Mouse (Mus musculus) intestine, embryonic 16.5 days (tissue): ENCODE data around the gene Dapk2. TPM values are rescaled to one million over a fixed set of nuclear protein-coding genes. Genes with fewer than 3 reads are reported as not detected.

ENCODE experiments used
- ATAC-seq: fragments of 200-750 bp; cut with Nextera tagmentation; 2 replicates; pipeline ENCODE4 v1.8.0; 2017; ENCODE audit warnings: moderate TSS enrichment, moderate library complexity
- H3K27ac ChIP-seq: fragments of 300-500 bp; sonication (generic); 2 replicates; pipeline ENCODE4 v1.5.1; 2014; ENCODE audit warnings: mild to moderate bottlenecking, low read length
- H3K27me3 ChIP-seq: fragments of 300-500 bp; sonication (generic); replicated peaks from 2 replicates; pipeline ENCODE4 v1.6.1; 2014; ENCODE audit warnings: low read length, control low read depth, mixed read lengths; ENCODE audit not compliant: control insufficient read depth, insufficient read depth
- H3K36me3 ChIP-seq: fragments of 300-500 bp; sonication (generic); 2 replicates; pipeline ENCODE4 v1.6.1; 2014; ENCODE audit warnings: low read length, control low read depth; ENCODE audit not compliant: control insufficient read depth, insufficient read depth
- H3K4me1 ChIP-seq: fragments of 300-500 bp; sonication (generic); 2 replicates; pipeline ENCODE4 v1.6.1; 2014; ENCODE audit warnings: low read length, control low read depth, mixed read lengths; ENCODE audit not compliant: control insufficient read depth, insufficient read depth
- H3K4me2 ChIP-seq: fragments of 300-500 bp; sonication (generic); 2 replicates; pipeline ENCODE4 v1.6.1; 2014; ENCODE audit warnings: low read depth, low read length, control low read depth
- H3K4me3 ChIP-seq: fragments of 300-500 bp; sonication (generic); 2 replicates; pipeline ENCODE4 v1.5.1; 2014; ENCODE audit warnings: mild to moderate bottlenecking, low read length
- H3K9ac ChIP-seq: fragments of 300-500 bp; sonication (generic); 2 replicates; pipeline ENCODE4 v1.6.1; 2014; ENCODE audit warnings: low read depth, low read length
- H3K9me3 ChIP-seq: fragments of 300-500 bp; sonication (generic); 2 replicates; pipeline ENCODE4 v1.6.1; 2016; ENCODE audit warnings: low read length, control low read depth; ENCODE audit not compliant: control insufficient read depth
- WGBS: fragments of 180-500 bp; shearing (Covaris S2); extraction: QIAGEN DNeasy Blood & Tissue Kit; methylation state at CpG from one replicate; pipeline ENCODE4 v1.1.7; 2014; 5-methylcytosine and 5-hydroxymethylcytosine counted together
- polyA plus RNA-seq: library from polyadenylated mRNA; unstranded; fragments of >200 nt; fragmentation: Nextera tagmentation; extraction: Ambion mirVana; gene quantifications from 2 replicates; pipeline ENCODE4 v1.2.1, GENCODE M21; 2015

Dapk2 gene
- polyA plus RNA-seq, 1 experiment from 2014 or later, result 8.0 TPM

DNA sequence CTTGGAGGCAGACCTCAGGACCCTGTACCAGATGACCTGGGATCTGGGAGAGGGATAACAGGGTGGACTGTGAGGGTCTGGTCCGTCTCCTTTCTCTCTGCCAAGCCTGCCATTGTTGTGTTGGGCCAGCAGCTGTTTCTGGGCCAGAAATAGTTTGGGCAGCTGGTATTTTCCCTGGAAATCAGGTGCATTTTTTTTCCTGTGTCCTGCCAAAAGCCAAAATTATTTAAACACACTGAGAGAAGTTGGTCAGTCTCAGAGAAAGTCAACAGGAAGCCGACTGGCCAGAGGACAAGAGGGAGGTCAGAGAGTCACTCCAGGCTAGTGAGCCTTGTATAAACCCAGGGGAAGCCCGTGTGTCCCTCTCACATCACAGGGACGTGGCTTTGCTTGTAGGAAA, 87.7 kb downstream of the Dapk2 start:
- no peak for ATAC-seq
- H3K9ac ChIP-seq, result no peak overlapping the region
- no peak overlapping the region for H3K4me2 ChIP-seq
- H3K36me3 ChIP-seq, result no peaks in the 10 kb centered on the region
- no peaks in the 10 kb centered on the region for H3K9me3 ChIP-seq
- no peak overlapping the region for H3K27ac ChIP-seq
- no peaks in the 10 kb centered on the region for H3K27me3 ChIP-seq
- no peak overlapping the region for H3K4me3 ChIP-seq
- 48% methylated on average over 4 of the region's 4 CpGs for WGBS
- H3K4me1 ChIP-seq, result peaks cover 2% of the 10 kb centered on the region; the same call in 1 of the 2 replicates

DNA sequence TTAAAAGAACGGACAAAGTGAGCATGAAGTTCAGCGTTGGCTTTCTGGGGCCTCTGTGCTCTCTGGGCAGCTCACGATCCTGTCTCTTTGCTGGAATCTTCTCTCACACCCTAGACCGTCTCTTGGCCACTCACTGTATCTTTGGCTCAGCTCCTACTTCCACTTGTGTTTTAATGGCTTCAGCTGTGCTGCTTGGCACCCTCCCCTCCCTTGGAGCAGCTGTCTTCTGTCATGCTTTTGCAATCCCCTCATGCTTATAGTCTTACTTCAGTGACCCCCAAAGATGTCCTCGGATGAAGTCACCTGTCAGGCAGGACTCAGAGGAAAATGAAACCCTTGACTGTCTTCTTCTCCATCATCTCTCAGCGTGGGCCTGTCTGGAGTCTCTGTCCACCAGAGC, 91.3 kb downstream of the Dapk2 start:
- peak; percentile 44; the same call in 1 of the 2 replicates for ATAC-seq
- WGBS, result 69% methylated on average over 6 of the region's 6 CpGs

DNA sequence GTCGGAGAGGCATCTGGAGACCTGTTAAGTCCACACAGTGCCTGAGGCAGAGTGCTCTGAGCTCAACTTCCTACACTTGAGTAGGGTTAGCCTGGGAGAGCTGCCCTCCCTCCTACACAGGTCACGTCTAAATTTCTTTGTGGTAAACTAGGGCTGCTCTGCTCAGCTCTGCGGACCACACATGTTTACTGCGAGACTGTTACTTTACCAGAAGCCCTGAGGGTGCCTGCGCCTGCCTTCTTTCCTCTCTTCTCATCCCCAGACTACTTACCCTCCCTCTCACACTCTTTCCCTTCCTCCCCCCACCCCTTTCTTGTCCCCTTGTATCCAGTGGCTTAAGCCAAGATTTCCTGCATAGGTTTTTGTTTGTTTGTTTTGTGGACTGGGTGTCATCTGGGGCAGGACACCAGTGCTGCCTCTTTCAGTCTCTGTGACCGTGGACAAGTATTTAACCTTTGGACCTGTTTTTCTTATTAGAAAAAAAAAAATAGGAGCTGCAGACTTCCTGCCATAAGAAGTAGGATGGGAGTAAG, 93.2 kb downstream of the Dapk2 start:
- no peaks in the 10 kb centered on the region for H3K27me3 ChIP-seq
- no peak overlapping the region for H3K9ac ChIP-seq
- H3K4me2 ChIP-seq, result no peak overlapping the region
- ATAC-seq, result peak; percentile 74
- H3K36me3 ChIP-seq, result no peaks in the 10 kb centered on the region
- 27% methylated on average over 6 of the region's 6 CpGs for WGBS
- H3K4me3 ChIP-seq, result no peak overlapping the region
- peak overlapping the region; percentile 43; the same call in 1 of the 2 replicates for H3K27ac ChIP-seq
- H3K4me1 ChIP-seq, result peaks cover 11% of the 10 kb centered on the region
- no peaks in the 10 kb centered on the region for H3K9me3 ChIP-seq

More for the DNA sequence above, 91.3 kb downstream of the Dapk2 start:
- Histone ChIP-seq H3K27me3 (no peaks in the 10 kb centered on the region), H3K9ac (no peak overlapping the region), H3K9me3 (no peaks in the 10 kb centered on the region), H3K4me2 (no peak overlapping the region), H3K27ac (no peak overlapping the region), H3K4me3 (no peak overlapping the region), H3K4me1 (peaks cover 11% of the 10 kb centered on the region), H3K36me3 (no peaks in the 10 kb centered on the region)

DNA sequence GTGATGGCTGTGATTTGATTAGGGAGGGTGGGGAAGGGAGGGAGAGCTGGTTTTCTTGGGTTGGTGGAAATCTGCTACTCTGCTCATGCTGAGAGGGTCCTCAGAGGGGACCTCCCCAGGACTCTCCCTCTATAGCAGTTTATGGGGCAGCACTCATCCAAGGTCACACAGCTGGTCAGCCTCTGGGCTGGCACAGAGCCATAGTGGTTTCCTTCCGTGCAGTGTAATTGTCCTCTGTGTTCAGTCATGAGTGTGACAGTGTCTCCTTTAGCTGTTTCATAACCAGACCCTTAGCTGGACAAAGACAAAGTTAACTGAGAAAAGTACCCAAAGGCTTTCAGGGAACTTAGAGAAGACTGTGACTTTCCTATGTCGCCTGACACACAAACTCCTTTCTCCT, 103.7 kb downstream of the Dapk2 start:
- Histone ChIP-seq H3K9me3 (no peaks in the 10 kb centered on the region), H3K4me3 (no peak overlapping the region), H3K9ac (no peak overlapping the region), H3K27me3 (no peaks in the 10 kb centered on the region), H3K4me2 (no peak overlapping the region), H3K36me3 (no peaks in the 10 kb centered on the region), H3K4me1 (peaks cover 10% of the 10 kb centered on the region; the same call in 1 of the 2 replicates), H3K27ac (no peak overlapping the region)
- no peak for ATAC-seq
- 67% methylated on average over 2 of the region's 2 CpGs for WGBS

DNA sequence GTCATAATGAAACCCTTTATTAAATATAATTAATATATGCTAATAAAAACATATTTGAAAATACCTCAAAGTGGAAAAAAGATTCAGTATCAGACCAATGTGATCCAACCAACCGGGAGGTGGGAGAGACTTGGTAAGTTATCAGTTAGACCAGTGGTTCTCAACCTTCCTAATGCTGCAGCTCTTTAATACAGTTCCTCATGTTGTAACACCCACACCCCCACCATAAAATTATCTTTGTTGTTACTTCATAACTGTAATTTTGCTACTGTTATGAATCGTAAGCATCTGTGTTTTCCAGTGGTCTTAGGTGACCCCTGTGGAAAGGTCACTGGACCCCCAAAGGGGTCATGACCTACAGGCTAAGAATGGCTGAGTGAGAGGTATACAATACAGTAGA, 105.7 kb downstream of the Dapk2 start:
- Histone ChIP-seq H3K4me3 (no peak overlapping the region), H3K36me3 (no peaks in the 10 kb centered on the region), H3K27ac (no peak overlapping the region), H3K4me2 (no peak overlapping the region), H3K9me3 (no peaks in the 10 kb centered on the region), H3K27me3 (no peaks in the 10 kb centered on the region), H3K4me1 (peaks cover 10% of the 10 kb centered on the region; the same call in 1 of the 2 replicates), H3K9ac (no peak overlapping the region)
- no peak for ATAC-seq
- 89% methylated on average over 2 of the region's 2 CpGs for WGBS

DNA sequence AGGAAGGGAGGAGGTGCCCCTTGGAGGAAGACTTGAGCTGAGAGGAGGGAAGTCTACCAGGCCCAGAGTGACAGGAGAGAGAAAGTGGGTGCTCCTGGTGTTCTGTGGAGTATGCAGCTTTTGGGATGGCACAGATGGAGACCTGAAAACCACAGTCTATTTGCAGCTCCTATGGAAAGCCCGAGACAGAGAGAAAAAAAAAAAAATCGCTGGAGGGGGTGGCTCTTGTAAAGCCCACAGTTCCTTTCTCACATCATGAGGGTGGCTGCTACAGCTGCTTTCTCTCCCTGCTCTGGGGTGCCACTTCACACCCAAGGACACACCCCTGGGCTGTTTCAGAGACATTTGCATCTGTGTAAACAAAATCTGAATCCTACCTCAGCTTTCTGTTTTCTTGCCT, 107.6 kb downstream of the Dapk2 start:
- H3K9ac ChIP-seq, result no peak overlapping the region
- H3K9me3 ChIP-seq, result no peaks in the 10 kb centered on the region
- H3K27ac ChIP-seq, result peak overlapping the region; percentile 71
- H3K27me3 ChIP-seq, result no peaks in the 10 kb centered on the region
- H3K4me3 ChIP-seq, result no peak overlapping the region
- H3K4me2 ChIP-seq, result no peak overlapping the region
- no peaks in the 10 kb centered on the region for H3K36me3 ChIP-seq
- WGBS, result 39% methylated on average over 2 of the region's 2 CpGs
- no peak for ATAC-seq
- H3K4me1 ChIP-seq, result peaks cover 10% of the 10 kb centered on the region; the same call in 1 of the 2 replicates

DNA sequence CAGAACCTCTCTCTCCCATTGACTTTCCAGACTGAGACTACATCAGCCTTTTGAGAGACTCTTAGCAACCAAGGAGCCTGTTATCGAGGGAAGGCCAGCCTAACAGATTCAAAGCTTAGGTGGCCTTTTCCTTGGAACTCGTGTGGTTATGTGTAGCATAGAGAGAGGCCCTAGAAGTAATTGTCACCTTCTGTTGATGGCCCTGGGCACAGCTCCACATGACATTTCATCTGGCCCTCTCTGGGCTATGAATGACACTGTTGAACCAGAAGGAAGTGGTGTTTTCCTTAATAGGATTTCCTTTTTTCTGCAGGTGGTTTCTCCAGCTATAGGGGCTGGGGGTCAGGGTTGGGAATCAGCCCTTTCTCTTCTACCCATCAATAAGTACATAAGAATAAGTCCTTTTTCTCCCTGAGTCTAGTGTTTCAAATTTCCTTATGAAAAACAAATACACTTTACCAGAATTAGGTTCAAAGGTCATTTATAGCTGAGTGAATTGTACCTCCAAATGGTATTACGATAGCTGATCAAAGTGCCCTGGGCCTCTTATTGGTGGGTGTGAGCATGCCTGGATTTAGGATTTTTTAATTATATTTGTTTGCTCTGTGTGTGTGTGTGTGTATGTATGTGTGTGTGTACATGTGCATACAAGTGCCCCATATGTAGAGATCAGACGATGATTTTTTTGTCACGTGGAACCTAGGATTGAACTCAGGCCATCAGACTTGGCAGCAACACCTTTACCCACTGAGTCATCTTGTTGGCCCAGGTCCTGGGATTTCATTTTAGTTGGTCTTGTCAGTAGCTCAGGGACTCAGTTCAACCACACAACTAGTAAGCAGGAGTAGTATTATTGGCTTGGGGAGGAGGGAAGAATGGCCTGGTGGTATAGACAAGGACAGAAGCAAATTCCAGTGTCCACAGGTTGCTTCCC, 108.5 kb downstream of the Dapk2 start:
- Histone ChIP-seq H3K9me3 (no peaks in the 10 kb centered on the region), H3K9ac (no peak overlapping the region), H3K27me3 (no peaks in the 10 kb centered on the region), H3K4me2 (no peak overlapping the region), H3K36me3 (no peaks in the 10 kb centered on the region), H3K27ac (peak overlapping the region; percentile 71), H3K4me3 (no peak overlapping the region), H3K4me1 (peaks cover 12% of the 10 kb centered on the region; the same call in 1 of the 2 replicates)
- WGBS, result 48% methylated on average over 5 of the region's 5 CpGs
- peak; percentile 84 for ATAC-seq

DNA sequence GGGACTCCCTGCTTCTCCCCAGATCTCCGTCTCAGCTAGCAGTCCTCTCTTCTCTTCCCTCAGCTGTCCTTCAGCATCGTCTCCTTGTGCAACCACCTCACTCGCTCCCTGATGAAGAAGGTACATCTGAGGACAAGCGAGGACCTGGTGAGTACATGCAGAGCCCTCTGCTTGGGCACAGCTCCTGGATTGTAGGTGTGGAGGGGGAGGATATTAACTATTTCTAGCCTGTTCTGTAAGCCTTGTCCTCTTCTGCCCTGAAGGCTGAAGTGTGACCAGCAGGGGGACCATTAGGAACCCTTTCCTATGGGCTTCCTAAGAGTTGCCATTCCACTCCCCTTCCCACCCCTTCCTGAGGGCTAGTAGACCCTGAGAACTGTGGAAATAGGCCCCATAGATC, 110.8 kb downstream of the Dapk2 start:
- H3K4me3 ChIP-seq, result no peak overlapping the region
- no peak overlapping the region for H3K9ac ChIP-seq
- no peaks in the 10 kb centered on the region for H3K36me3 ChIP-seq
- H3K9me3 ChIP-seq, result no peaks in the 10 kb centered on the region
- H3K27ac ChIP-seq, result no peak overlapping the region
- H3K27me3 ChIP-seq, result no peaks in the 10 kb centered on the region
- no peak overlapping the region for H3K4me2 ChIP-seq
- WGBS, result 77% methylated on average over 4 of the region's 4 CpGs
- H3K4me1 ChIP-seq, result peaks cover 14% of the 10 kb centered on the region; the same call in 1 of the 2 replicates
- ATAC-seq, result no peak

DNA sequence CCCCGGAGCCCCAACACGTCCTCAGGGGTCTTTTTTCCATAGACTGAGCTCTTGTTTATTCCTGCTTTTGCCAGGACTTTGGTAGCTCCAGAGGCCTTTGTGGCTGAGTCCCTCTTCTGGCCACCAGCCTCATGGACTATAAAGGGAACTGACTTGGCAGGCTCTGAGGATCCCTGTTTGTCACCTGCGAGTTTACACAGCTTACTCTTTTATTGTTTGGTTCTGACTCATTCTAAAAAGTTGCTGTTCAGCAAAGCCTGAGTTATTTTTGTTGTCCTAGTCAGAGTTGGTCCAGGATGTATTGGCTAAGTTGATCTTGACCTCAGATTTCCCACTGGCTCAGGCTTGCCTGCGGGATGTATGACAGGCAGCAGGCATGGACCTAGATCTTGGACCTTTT, 112.0 kb downstream of the Dapk2 start:
- no peak for ATAC-seq
- 83% methylated on average over 4 of the region's 4 CpGs for WGBS

More for the DNA sequence above, 112.0 kb downstream of the Dapk2 start:
- H3K27ac ChIP-seq, result no peak overlapping the region
- no peaks in the 10 kb centered on the region for H3K9me3 ChIP-seq
- peaks cover 22% of the 10 kb centered on the region; the same call in 1 of the 2 replicates for H3K4me1 ChIP-seq
- no peak overlapping the region for H3K9ac ChIP-seq
- no peaks in the 10 kb centered on the region for H3K36me3 ChIP-seq
- H3K27me3 ChIP-seq, result no peaks in the 10 kb centered on the region
- H3K4me2 ChIP-seq, result no peak overlapping the region
- no peak overlapping the region for H3K4me3 ChIP-seq
